Mouse (Mus musculus) bone marrow, adult 2 months (tissue): Measurements from ENCODE around the gene Myo10.

Source experiments
- CTCF ChIP-seq: fragments of 200-500 bp; IDR thresholded peaks from 2 replicates; pipeline ENCODE4 v1.5.1; 2011; ENCODE audit warnings: low read length, control low read depth; ENCODE audit not compliant: control insufficient read depth, insufficient read depth
- POLR2A ChIP-seq: fragments of 200-500 bp; IDR thresholded peaks from 2 replicates; pipeline ENCODE4 v1.6.1; 2011; ENCODE audit warnings: low read depth, mild to moderate bottlenecking, control low read depth, low read length, borderline replicate concordance; ENCODE audit not compliant: control insufficient read depth

DNA sequence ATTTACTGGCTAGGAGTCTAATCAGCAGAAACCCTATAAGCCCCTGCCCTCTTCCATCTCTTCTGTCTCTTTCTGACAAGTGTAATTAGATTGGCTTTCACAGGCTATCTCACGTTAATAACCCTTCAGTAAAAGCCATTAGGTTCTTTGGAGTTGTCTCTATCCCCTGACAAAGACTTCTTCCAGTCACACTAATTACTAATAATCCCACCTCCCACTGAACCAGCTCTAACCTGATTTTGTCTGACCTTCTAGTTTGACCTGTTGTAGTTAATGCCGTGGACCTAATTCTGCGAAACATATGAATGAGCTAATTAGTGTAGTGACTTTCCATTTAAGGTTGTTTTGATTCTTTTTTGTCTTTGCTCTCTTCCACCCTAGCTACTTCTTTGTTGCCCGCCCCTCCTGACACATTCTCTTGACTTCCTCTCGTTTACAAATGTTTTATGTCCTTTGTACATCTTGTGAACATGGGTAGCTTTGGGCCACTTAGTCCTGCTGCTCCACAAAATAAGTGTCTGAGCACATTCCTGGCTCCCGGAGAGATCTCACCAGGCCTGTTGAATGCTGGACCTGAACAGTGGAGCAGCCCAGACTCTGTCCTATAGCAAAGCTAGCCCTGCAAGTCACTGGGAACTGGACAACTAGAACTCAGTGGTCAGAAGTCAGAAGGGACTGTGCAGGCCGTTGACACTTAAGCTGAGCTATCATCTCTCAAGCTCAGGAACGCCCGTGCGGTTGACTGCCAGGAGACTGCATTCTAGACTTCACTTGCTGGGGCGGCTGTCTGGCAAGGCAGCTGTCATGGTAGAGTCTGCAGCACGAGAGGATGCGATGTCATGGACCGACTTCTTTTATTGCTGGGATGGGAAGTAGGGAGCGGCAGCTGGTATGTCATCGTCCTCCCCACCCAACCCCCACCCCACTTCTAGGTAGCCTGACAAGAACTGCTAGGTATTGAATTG, 47.2 kb downstream of the Myo10 start:
- TF ChIP-seq CTCF (no peak), POLR2A (no peak)
